Mouse (Mus musculus) bone marrow, adult 2 months (tissue): Measurements from ENCODE around the gene Agr3. TPM values are rescaled to one million over a fixed set of nuclear protein-coding genes. Genes with fewer than 3 reads are reported as not detected.

Experiments
- H3K27ac ChIP-seq: fragments of 200-500 bp; 2 replicates; pipeline ENCODE4 v1.5.1; 2012; ENCODE audit warnings: low read depth, mild to moderate bottlenecking, control low read depth, inconsistent platforms, low read length; ENCODE audit not compliant: control insufficient read depth, poor library complexity, insufficient read depth
- H3K4me1 ChIP-seq: fragments of 200-500 bp; 2 replicates; pipeline ENCODE4 v1.6.1; 2011; ENCODE audit warnings: low read length; ENCODE audit not compliant: control insufficient read depth, insufficient read depth
- H3K4me3 ChIP-seq: fragments of 200-500 bp; replicated peaks from 2 replicates; pipeline ENCODE3; 2011; ENCODE audit warnings: mild to moderate bottlenecking, low read depth, low read length, control low read depth; ENCODE audit not compliant: control insufficient read depth
- CTCF ChIP-seq: fragments of 200-500 bp; IDR thresholded peaks from 2 replicates; pipeline ENCODE4 v1.5.1; 2011; ENCODE audit warnings: low read length, control low read depth; ENCODE audit not compliant: control insufficient read depth, insufficient read depth
- POLR2A ChIP-seq: fragments of 200-500 bp; IDR thresholded peaks from 2 replicates; pipeline ENCODE4 v1.6.1; 2011; ENCODE audit warnings: low read depth, mild to moderate bottlenecking, control low read depth, low read length, borderline replicate concordance; ENCODE audit not compliant: control insufficient read depth
- WGBS: fragments of 180-500 bp; shearing (Covaris S2); methylation state at CpG from one replicate; pipeline ENCODE4 v1.1.7; 2018; 5-methylcytosine and 5-hydroxymethylcytosine counted together
- polyA plus RNA-seq: library from polyadenylated mRNA; stranded (reverse); fragments of >200 nt; gene quantifications from 2 replicates; pipeline ENCODE4 v1.2.4, GENCODE M21; 2011; ENCODE audit warnings: low replicate concordance; ENCODE audit not compliant: missing spikeins, insufficient read depth, insufficient read length

Gene Agr3
- polyA plus RNA-seq, 1 experiment: not detected

DNA sequence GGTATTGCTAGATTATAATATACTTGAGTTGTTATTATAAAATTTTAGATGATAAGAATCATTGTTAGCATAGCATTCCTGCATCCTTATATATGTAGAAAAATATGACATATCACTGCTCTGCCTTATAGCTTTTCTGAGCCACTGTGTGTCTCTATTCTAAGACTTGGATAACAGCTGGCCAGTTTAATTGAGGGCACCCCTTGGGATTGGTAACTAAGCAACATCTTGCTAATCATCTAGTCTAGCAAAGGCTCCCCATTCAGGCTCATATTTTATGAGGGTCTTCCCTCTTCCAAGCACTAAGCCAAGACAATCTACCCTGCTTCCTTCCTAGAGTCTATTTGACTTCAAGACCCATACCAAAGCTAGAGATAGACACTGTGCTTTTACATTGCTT, 68.7 kb downstream of the Agr3 start:
- no peak overlapping the region for H3K4me3 ChIP-seq
- H3K27ac ChIP-seq: no peak overlapping the region
- TF ChIP-seq CTCF: no peak
- no peak for TF ChIP-seq POLR2A
- no peaks in the 10 kb centered on the region; the same call in 1 of the 2 replicates for H3K4me1 ChIP-seq

DNA sequence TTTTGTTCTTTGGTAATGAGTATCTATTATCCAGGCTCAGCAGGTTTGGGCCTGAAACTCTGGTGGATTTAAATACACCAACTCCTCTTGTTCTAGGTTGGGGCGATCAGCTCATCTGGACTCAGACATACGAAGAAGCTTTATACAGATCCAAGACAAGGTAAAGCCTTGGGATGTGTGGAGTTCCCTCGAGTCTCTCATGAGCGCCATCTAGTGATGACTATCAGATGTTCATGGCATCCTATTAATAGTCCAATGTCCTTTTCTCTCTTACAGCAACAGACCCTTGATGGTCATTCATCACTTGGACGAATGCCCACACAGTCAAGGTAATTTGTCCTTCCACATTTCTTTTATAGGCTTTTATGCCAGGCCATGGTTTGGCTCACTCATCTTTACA, 70.4 kb downstream of the Agr3 start:
- no peaks in the 10 kb centered on the region; the same call in 1 of the 2 replicates for H3K4me1 ChIP-seq

More for the DNA sequence above, 70.4 kb downstream of the Agr3 start:
- TF ChIP-seq CTCF (no peak), POLR2A (no peak)
- H3K4me3 ChIP-seq: no peak overlapping the region
- 18% methylated on average over 5 of the region's 5 CpGs for WGBS
- H3K27ac ChIP-seq: no peak overlapping the region

Other genes with a start within 250 kb of the Agr3 start
- not detected in 2 replicates for gene Agr2, start 67.3 kb downstream of the Agr3 start, polyA plus RNA-seq
- 18.3 and 22.2 TPM in 2 replicates for gene Tspan13, start 116.9 kb downstream of the Agr3 start, polyA plus RNA-seq
- gene Ankmy2, start 231.5 kb downstream of the Agr3 start, polyA plus RNA-seq: 6.9 and 15.3 TPM in 2 replicates
- gene Bzw2, start 232.5 kb downstream of the Agr3 start, polyA plus RNA-seq: 25.9 and 26.6 TPM in 2 replicates